Mouse (Mus musculus): ENCODE data around the gene Unc13d. TPM values are rescaled to one million over a fixed set of nuclear protein-coding genes. Genes with fewer than 3 reads are reported as not detected.
"Not testable (repeated sequence)": the region's sequence is repeated elsewhere in the genome, so short reads cannot be mapped to it uniquely, and the experiment has no call there.

Gene Unc13d
- 51.6 and 56.4 TPM in 2 replicates for polyA plus RNA-seq (2012; rRNA removed)

- Histone ChIP-seq H3K4me3 (replicated peaks; ENCODE audit: extremely low read depth, low read depth, low read length) (peak within 1 kb of the TSS; percentile 49), H3K4me1 (ENCODE audit: control insufficient read depth, insufficient read depth, low read length) (peaks cover 3% of the 10 kb centered on the region; the same call in 1 of the 2 replicates)
- WGBS: 44% methylated on average over 22 of the region's 22 CpGs
- DNase-seq: peak; percentile 73
- TF ChIP-seq POLR2A (IDR thresholded peaks at IDR 0.05; ENCODE audit: borderline replicate concordance, extremely low read depth, low read depth, low read length) (peak; percentile 32; the same call in 1 of the 2 replicates), CTCF (IDR thresholded peaks at IDR 0.05; ENCODE audit: insufficient read depth, low read length) (no peak)
Measured at GRCm38 (mm10) chr11:116077446-116078204, at the start of gene Unc13d. Gene Unc13d, minus strand, starts transcription at chr11:116077961.

GRCm38 (mm10) chr11:116126261-116126660 lies 48.5 kb upstream of the Unc13d start:
- no peak for TF ChIP-seq CTCF (IDR thresholded peaks at IDR 0.05; ENCODE audit: insufficient read depth, low read length)
- no peak for TF ChIP-seq POLR2A (IDR thresholded peaks at IDR 0.05; ENCODE audit: borderline replicate concordance, extremely low read depth, low read depth, low read length)
- WGBS: 95% methylated on average over 15 of the region's 15 CpGs
- Histone ChIP-seq H3K4me3 (replicated peaks; ENCODE audit: extremely low read depth, low read depth, low read length) (no peak overlapping the region), H3K4me1 (ENCODE audit: control insufficient read depth, insufficient read depth, low read length) (peaks cover 20% of the 10 kb centered on the region)
- no peak for DNase-seq

DNA sequence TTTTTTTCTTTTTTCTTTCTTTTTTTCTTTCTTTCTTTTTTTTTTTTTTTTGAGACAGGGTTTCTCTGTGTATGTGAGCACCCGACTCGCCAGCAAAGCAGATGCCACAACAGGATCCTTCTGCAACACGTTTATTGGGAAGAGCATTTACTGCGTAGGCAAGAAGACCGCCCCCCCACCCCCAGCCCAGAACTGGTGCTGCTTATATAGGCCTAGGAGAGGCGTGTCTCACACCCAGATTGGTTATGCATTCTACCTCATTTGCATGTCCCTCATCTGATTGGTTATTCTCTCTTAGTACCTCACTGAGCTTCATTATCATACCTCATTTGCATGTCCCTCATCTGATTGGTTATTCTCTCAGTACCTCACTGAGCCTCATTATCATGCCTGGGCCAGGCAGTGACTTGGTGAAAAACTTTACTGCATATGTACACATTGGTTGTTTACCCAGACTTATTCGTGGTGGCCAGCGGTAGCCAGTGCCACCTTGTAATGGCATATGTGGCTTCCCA lies 44.0 kb upstream of the Unc13d start:
- 92% methylated on average over 8 of the region's 8 CpGs for WGBS
- H3K4me1 ChIP-seq (ENCODE audit: control insufficient read depth, insufficient read depth, low read length): not testable (repeated sequence)

GRCm38 (mm10) chr11:116117819-116118218 lies 40.1 kb upstream of the Unc13d start:
- DNase-seq: no peak

More for the DNA sequence above, 44.0 kb upstream of the Unc13d start:
- not testable (repeated sequence) for H3K4me3 ChIP-seq (replicated peaks; ENCODE audit: extremely low read depth, low read depth, low read length); DNase-seq

DNA sequence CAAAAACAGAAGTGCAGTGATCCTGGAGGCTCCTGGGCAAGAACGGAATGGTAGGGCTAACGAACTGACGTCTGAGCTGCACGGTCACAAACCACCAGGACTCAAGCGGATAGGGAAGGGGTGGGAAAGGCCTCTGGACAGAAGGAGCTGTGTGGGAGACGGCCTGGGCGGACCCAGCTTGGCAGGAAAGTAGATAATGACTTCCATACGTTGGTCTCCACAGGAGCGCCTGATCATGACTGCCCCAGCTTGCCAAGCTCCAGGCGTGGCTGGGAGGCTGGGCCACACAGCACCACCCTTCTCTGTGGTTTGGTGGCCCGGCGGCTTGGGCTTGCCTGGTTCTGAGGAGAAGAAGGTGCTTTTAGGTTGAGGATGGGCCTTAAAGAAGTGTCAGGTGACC lies 39.5 kb upstream of the Unc13d start:
- no peaks in the 10 kb centered on the region for H3K4me1 ChIP-seq (ENCODE audit: control insufficient read depth, insufficient read depth, low read length)
- H3K4me3 ChIP-seq (replicated peaks; ENCODE audit: extremely low read depth, low read depth, low read length): no peak overlapping the region
- no peak for DNase-seq
- TF ChIP-seq CTCF (IDR thresholded peaks at IDR 0.05; ENCODE audit: insufficient read depth, low read length) (no peak), POLR2A (IDR thresholded peaks at IDR 0.05; ENCODE audit: borderline replicate concordance, extremely low read depth, low read depth, low read length) (no peak)
- 82% methylated on average over 12 of the region's 12 CpGs for WGBS

More at GRCm38 (mm10) chr11:116117819-116118218, 40.1 kb upstream of the Unc13d start:
- Histone ChIP-seq H3K4me3 (replicated peaks; ENCODE audit: extremely low read depth, low read depth, low read length) (no peak overlapping the region), H3K4me1 (ENCODE audit: control insufficient read depth, insufficient read depth, low read length) (no peaks in the 10 kb centered on the region)
- TF ChIP-seq CTCF (IDR thresholded peaks at IDR 0.05; ENCODE audit: insufficient read depth, low read length): no peak
- no peak for TF ChIP-seq POLR2A (IDR thresholded peaks at IDR 0.05; ENCODE audit: borderline replicate concordance, extremely low read depth, low read depth, low read length)

GRCm38 (mm10) chr11:116111611-116112203 lies 33.9 kb upstream of the Unc13d start:
- Histone ChIP-seq H3K4me1 (ENCODE audit: control insufficient read depth, insufficient read depth, low read length) (peaks cover 8% of the 10 kb centered on the region; the same call in 1 of the 2 replicates), H3K4me3 (replicated peaks; ENCODE audit: extremely low read depth, low read depth, low read length) (no peak overlapping the region)
- 90% methylated on average over 19 of the region's 19 CpGs for WGBS
- DNase-seq: no peak
- no peak for TF ChIP-seq CTCF (IDR thresholded peaks at IDR 0.05; ENCODE audit: insufficient read depth, low read length)

DNA sequence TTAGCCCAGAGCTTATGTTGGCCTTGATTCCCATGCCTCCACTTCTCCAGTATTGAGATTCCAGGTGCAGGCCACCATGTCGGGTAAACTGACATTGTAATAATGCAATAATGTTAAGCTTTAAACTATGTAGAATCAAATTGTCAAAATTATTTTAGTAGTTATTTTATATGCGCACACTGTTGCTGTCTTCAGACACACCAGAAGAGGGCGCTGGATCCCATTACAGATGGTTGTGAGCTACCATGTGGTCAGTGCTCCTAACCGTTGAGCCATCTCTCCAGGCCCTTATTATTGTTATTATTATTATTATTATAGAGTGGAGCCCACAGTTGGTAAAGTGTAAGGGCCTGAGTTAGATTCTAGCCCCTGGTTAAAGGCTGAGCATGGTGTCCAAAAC lies 33.3 kb upstream of the Unc13d start:
- 88% methylated on average over 4 of the region's 4 CpGs for WGBS

GRCm38 (mm10) chr11:116110540-116110939 lies 32.8 kb upstream of the Unc13d start:
- H3K4me3 ChIP-seq (replicated peaks; ENCODE audit: extremely low read depth, low read depth, low read length): peak overlapping the region; percentile 81
- no peak for DNase-seq
- TF ChIP-seq POLR2A (IDR thresholded peaks at IDR 0.05; ENCODE audit: borderline replicate concordance, extremely low read depth, low read depth, low read length): 0 out of 2 replicates have a peak, but pooled peaks have one; percentile 20
- no peak for TF ChIP-seq CTCF (IDR thresholded peaks at IDR 0.05; ENCODE audit: insufficient read depth, low read length)
- H3K4me1 ChIP-seq (ENCODE audit: control insufficient read depth, insufficient read depth, low read length): peaks cover 8% of the 10 kb centered on the region; the same call in 1 of the 2 replicates
- 11% methylated on average over 10 of the region's 10 CpGs for WGBS

More for the DNA sequence above, 33.3 kb upstream of the Unc13d start:
- no peak overlapping the region for H3K4me3 ChIP-seq (replicated peaks; ENCODE audit: extremely low read depth, low read depth, low read length)
- TF ChIP-seq POLR2A (IDR thresholded peaks at IDR 0.05; ENCODE audit: borderline replicate concordance, extremely low read depth, low read depth, low read length) (no peak), CTCF (IDR thresholded peaks at IDR 0.05; ENCODE audit: insufficient read depth, low read length) (0 out of 2 replicates have a peak, but pooled peaks have one; percentile 8)
- peaks cover 8% of the 10 kb centered on the region; the same call in 1 of the 2 replicates for H3K4me1 ChIP-seq (ENCODE audit: control insufficient read depth, insufficient read depth, low read length)
- no peak for DNase-seq

DNA sequence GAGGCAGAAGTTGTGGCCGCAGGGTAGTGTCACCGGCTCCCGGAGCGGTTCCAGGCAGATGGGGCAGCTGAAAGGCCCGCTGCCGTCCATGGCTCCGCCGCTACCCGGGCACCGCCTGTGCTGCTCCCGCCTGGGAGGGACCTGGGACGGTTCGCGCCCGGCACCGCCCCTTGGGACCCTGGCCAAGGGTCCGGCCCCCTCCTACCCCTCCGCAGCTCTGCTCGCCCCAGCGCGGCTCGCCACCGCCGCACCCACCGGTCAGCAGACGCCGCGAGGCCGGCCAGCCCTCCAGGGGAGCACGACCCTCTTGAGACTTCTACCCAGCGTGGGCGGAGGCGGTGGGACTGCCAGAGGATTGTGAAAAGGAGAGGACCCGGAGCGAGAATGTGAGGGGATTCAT lies 32.4 kb upstream of the Unc13d start:
- Histone ChIP-seq H3K4me1 (ENCODE audit: control insufficient read depth, insufficient read depth, low read length) (peaks cover 8% of the 10 kb centered on the region; the same call in 1 of the 2 replicates), H3K4me3 (replicated peaks; ENCODE audit: extremely low read depth, low read depth, low read length) (peak overlapping the region; percentile 81)
- DNase-seq: peak; percentile 77
- TF ChIP-seq CTCF (IDR thresholded peaks at IDR 0.05; ENCODE audit: insufficient read depth, low read length): no peak
- peak; percentile 50; the same call in 1 of the 2 replicates for TF ChIP-seq POLR2A (IDR thresholded peaks at IDR 0.05; ENCODE audit: borderline replicate concordance, extremely low read depth, low read depth, low read length)
- under 1% methylated on average over 35 of the region's 35 CpGs for WGBS

Data from lung, adult 2 months (tissue).